Mouse (Mus musculus) brain, embryonic 14.5 days (tissue): ENCODE data around the gene Aldh4a1.

Experiments
- CTCF ChIP-seq: fragments of 200-500 bp; IDR thresholded peaks from 2 replicates; pipeline ENCODE4 v1.5.1; 2012; ENCODE audit warnings: inconsistent platforms, mild to moderate bottlenecking, moderate library complexity, borderline replicate concordance; ENCODE audit not compliant: insufficient read depth, insufficient read length; ENCODE audit errors: extremely low read depth
- POLR2A ChIP-seq: fragments of 200-500 bp; IDR thresholded peaks from 2 replicates; pipeline ENCODE4 v1.6.1; 2012; ENCODE audit warnings: mild to moderate bottlenecking, inconsistent platforms, borderline replicate concordance; ENCODE audit not compliant: poor library complexity, insufficient read depth, insufficient read length, severe bottlenecking; ENCODE audit errors: extremely low read depth

- TF ChIP-seq CTCF: no peak
- TF ChIP-seq POLR2A: no peak
Observed at GRCm38 (mm10) chr4:139575673-139576003, 47.0 kb upstream of the Aldh4a1 start.
